Mouse (Mus musculus) erythroblast, embryonic 14.5 days (primary cell): ENCODE data around the gene Gm11116. TPM values are rescaled to one million over a fixed set of nuclear protein-coding genes. Genes with fewer than 3 reads are reported as not detected.
"Not testable (repeated sequence)": the region's sequence is repeated elsewhere in the genome, so short reads cannot be mapped to it uniquely, and the experiment has no call there.

ENCODE experiments used
- H3K27me3 ChIP-seq: 2 replicates; pipeline ENCODE4 v1.6.1; 2012; ENCODE audit warnings: inconsistent platforms; ENCODE audit not compliant: control insufficient read depth
- H3K36me3 ChIP-seq: 2 replicates; pipeline ENCODE4 v1.6.1; 2012; ENCODE audit warnings: mild to moderate bottlenecking, inconsistent platforms; ENCODE audit not compliant: control insufficient read depth
- H3K4me1 ChIP-seq: 2 replicates; pipeline ENCODE4 v1.6.1; 2012; ENCODE audit warnings: inconsistent platforms; ENCODE audit not compliant: control insufficient read depth
- H3K4me3 ChIP-seq: replicated peaks from 2 replicates; pipeline ENCODE3; 2012; ENCODE audit warnings: moderate library complexity, mild to moderate bottlenecking, inconsistent platforms
- H3K9me3 ChIP-seq: 2 replicates; pipeline ENCODE4 v1.6.1; 2012; ENCODE audit warnings: low read length, inconsistent platforms, mixed read lengths; ENCODE audit not compliant: control insufficient read depth
- GATA1 ChIP-seq: IDR thresholded peaks from 2 replicates; pipeline ENCODE4 v1.6.1; 2012; ENCODE audit warnings: low read length, inconsistent platforms, mixed read lengths
- TAL1 ChIP-seq: IDR thresholded peaks from 3 replicates; pipeline ENCODE4 v1.6.1; 2012; ENCODE audit warnings: low read length, inconsistent platforms, mixed read lengths
- polyA plus RNA-seq: library from polyadenylated mRNA; stranded (reverse); fragments of >175 nt; gene quantifications from 2 replicates; pipeline ENCODE4 v1.2.3, GENCODE M21; 2012

The Gm11116 gene
- not detected in 2 replicates for polyA plus RNA-seq

- TF ChIP-seq GATA1 (no peak), TAL1 (no peak)
- Histone ChIP-seq H3K36me3 (no peaks in the 10 kb centered on the region), H3K9me3 (peaks cover 3% of the 10 kb centered on the region), H3K4me3 (no peak within 1 kb of the TSS), H3K4me1 (no peaks in the 10 kb centered on the region), H3K27me3 (no peaks in the 10 kb centered on the region)
Measured at GRCm38 (mm10) chr5:88111430-88111829, at the start of gene Gm11116. Gm11116 (minus strand) TSS chr5:88111530.

GRCm38 (mm10) chr5:88153999-88154398, 42.7 kb upstream of the Gm11116 start, which contains the start of gene Gm11115:
Gm11115 (minus strand) TSS chr5:88154099.
- H3K4me3 ChIP-seq = no peak within 1 kb of the TSS
- H3K36me3 ChIP-seq = no peaks in the 10 kb centered on the region
- H3K4me1 ChIP-seq = no peaks in the 10 kb centered on the region
- peaks cover 4% of the 10 kb centered on the region; the same call in 1 of the 2 replicates for H3K9me3 ChIP-seq
- TF ChIP-seq GATA1 (no peak), TAL1 (no peak)
- H3K27me3 ChIP-seq = no peaks in the 10 kb centered on the region

- H3K9me3 ChIP-seq, H3K36me3 ChIP-seq, H3K4me3 ChIP-seq, H3K27me3 ChIP-seq, H3K4me1 ChIP-seq: not testable (repeated sequence)
Measured at GRCm38 (mm10) chr5:88086256-88086655, 25.1 kb downstream of the Gm11116 start, which contains the start of gene Smr2. Smr2 (plus strand) TSS chr5:88086556.

Other genes starting within 250 kb of the Gm11116 start
- not detected in 2 replicates for gene Odam, start 226.5 kb downstream of the Gm11116 start, polyA plus RNA-seq
- gene Csn3, start 186.0 kb downstream of the Gm11116 start, polyA plus RNA-seq = not detected in 2 replicates
- gene 2310003L06Rik, start 142.1 kb downstream of the Gm11116 start, polyA plus RNA-seq = not detected in 2 replicates
- not detected in 2 replicates for gene Gm28434, start 142.0 kb downstream of the Gm11116 start, polyA plus RNA-seq
- not detected in 2 replicates for gene Cabs1, start 132.1 kb downstream of the Gm11116 start, polyA plus RNA-seq
- gene Smr3a, start 109.0 kb downstream of the Gm11116 start, polyA plus RNA-seq = not detected in 2 replicates
- not detected in 2 replicates for gene Smr2, start 25.0 kb downstream of the Gm11116 start, polyA plus RNA-seq
- gene Gm11115, start 42.6 kb upstream of the Gm11116 start, polyA plus RNA-seq = not detected in 2 replicates
- not detected in 2 replicates for gene Gm7714, start 157.4 kb upstream of the Gm11116 start, polyA plus RNA-seq
- 0.03 TPM in 1 of 2 replicates, not detected in the other for gene Prol1, start 205.8 kb upstream of the Gm11116 start, polyA plus RNA-seq